Mouse (Mus musculus): ENCODE results near the gene Nsf. TPM values are rescaled to one million over a fixed set of nuclear protein-coding genes. Genes with fewer than 3 reads are reported as not detected.

Gene Nsf
- polyA plus RNA-seq, 1 experiment from 2014 or later = 45.8 TPM

- 51% methylated on average over 5 of the region's 5 CpGs for WGBS
- Histone ChIP-seq H3K4me1 (ENCODE audit: control insufficient read depth, insufficient read depth, low read length) (no peaks in the 10 kb centered on the region), H3K27ac (ENCODE audit: low read length) (no peak overlapping the region), H3K4me3 (ENCODE audit: low read length) (no peak overlapping the region), H3K9ac (ENCODE audit: low read depth, low read length) (no peak overlapping the region), H3K9me3 (ENCODE audit: control insufficient read depth, low read length) (no peaks in the 10 kb centered on the region), H3K4me2 (ENCODE audit: low read depth, low read length) (no peak overlapping the region), H3K36me3 (ENCODE audit: control insufficient read depth, insufficient read depth, low read length) (no peaks in the 10 kb centered on the region), H3K27me3 (replicated peaks; ENCODE audit: control insufficient read depth, insufficient read depth, low read length) (peaks cover 9% of the 10 kb centered on the region)
- no peak for ATAC-seq
Measured at GRCm38 (mm10) chr11:103789951-103790350, 163.9 kb downstream of the Nsf start.

GRCm38 (mm10) chr11:103780152-103780551 is 173.7 kb downstream of the Nsf start:
- no peak for ATAC-seq
- WGBS = 35% methylated on average over 9 of the region's 9 CpGs

GRCm38 (mm10) chr11:103774228-103774530 is 179.7 kb downstream of the Nsf start:
- no peak overlapping the region for H3K9ac ChIP-seq (ENCODE audit: low read depth, low read length)
- no peaks in the 10 kb centered on the region for H3K9me3 ChIP-seq (ENCODE audit: control insufficient read depth, low read length)
- no peaks in the 10 kb centered on the region for H3K36me3 ChIP-seq (ENCODE audit: control insufficient read depth, insufficient read depth, low read length)
- peaks cover 64% of the 10 kb centered on the region for H3K27me3 ChIP-seq (replicated peaks; ENCODE audit: control insufficient read depth, insufficient read depth, low read length)
- H3K27ac ChIP-seq (ENCODE audit: low read length) = no peak overlapping the region
- no peak for ATAC-seq
- under 1% methylated on average over 19 of the region's 19 CpGs for WGBS
- peak overlapping the region; percentile 55 for H3K4me2 ChIP-seq (ENCODE audit: low read depth, low read length)
- H3K4me1 ChIP-seq (ENCODE audit: control insufficient read depth, insufficient read depth, low read length) = peaks cover 8% of the 10 kb centered on the region; the same call in 1 of the 2 replicates
- H3K4me3 ChIP-seq (ENCODE audit: low read length) = peak overlapping the region; percentile 41

More at GRCm38 (mm10) chr11:103780152-103780551, 173.7 kb downstream of the Nsf start:
- Histone ChIP-seq H3K9ac (ENCODE audit: low read depth, low read length) (no peak overlapping the region), H3K27ac (ENCODE audit: low read length) (no peak overlapping the region), H3K9me3 (ENCODE audit: control insufficient read depth, low read length) (no peaks in the 10 kb centered on the region), H3K27me3 (replicated peaks; ENCODE audit: control insufficient read depth, insufficient read depth, low read length) (peaks cover 24% of the 10 kb centered on the region), H3K4me1 (ENCODE audit: control insufficient read depth, insufficient read depth, low read length) (0 out of 2 replicates have a peak, but pooled peaks cover 3% of the 10 kb centered on the region), H3K4me2 (ENCODE audit: low read depth, low read length) (no peak overlapping the region), H3K36me3 (ENCODE audit: control insufficient read depth, insufficient read depth, low read length) (no peaks in the 10 kb centered on the region), H3K4me3 (ENCODE audit: low read length) (no peak overlapping the region)

GRCm38 (mm10) chr11:103773387-103774227 is 180.2 kb downstream of the Nsf start, which contains the start of gene Wnt3:
Gene Wnt3 (plus strand): TSS chr11:103774150.
- no peak for ATAC-seq
- Histone ChIP-seq H3K36me3 (ENCODE audit: control insufficient read depth, insufficient read depth, low read length) (no peaks in the 10 kb centered on the region), H3K4me3 (ENCODE audit: low read length) (peak within 1 kb of the TSS; percentile 41), H3K4me2 (ENCODE audit: low read depth, low read length) (peak within 1 kb of the TSS; percentile 55), H3K9ac (ENCODE audit: low read depth, low read length) (0 out of 2 replicates have a peak within 1 kb of the TSS, but pooled peaks have one; percentile 14), H3K4me1 (ENCODE audit: control insufficient read depth, insufficient read depth, low read length) (peaks cover 8% of the 10 kb centered on the region; the same call in 1 of the 2 replicates), H3K9me3 (ENCODE audit: control insufficient read depth, low read length) (no peaks in the 10 kb centered on the region), H3K27me3 (replicated peaks; ENCODE audit: control insufficient read depth, insufficient read depth, low read length) (peaks cover 64% of the 10 kb centered on the region), H3K27ac (ENCODE audit: low read length) (no peak within 1 kb of the TSS)
- WGBS = under 1% methylated on average over 60 of the region's 60 CpGs

- no peak for ATAC-seq
- Histone ChIP-seq H3K4me1 (ENCODE audit: control insufficient read depth, insufficient read depth, low read length) (peaks cover 8% of the 10 kb centered on the region; the same call in 1 of the 2 replicates), H3K27me3 (replicated peaks; ENCODE audit: control insufficient read depth, insufficient read depth, low read length) (peaks cover 64% of the 10 kb centered on the region), H3K4me2 (ENCODE audit: low read depth, low read length) (peak overlapping the region; percentile 55), H3K9ac (ENCODE audit: low read depth, low read length) (0 out of 2 replicates have a peak overlapping the region, but pooled peaks have one; percentile 14), H3K4me3 (ENCODE audit: low read length) (peak overlapping the region; percentile 41), H3K9me3 (ENCODE audit: control insufficient read depth, low read length) (no peaks in the 10 kb centered on the region), H3K36me3 (ENCODE audit: control insufficient read depth, insufficient read depth, low read length) (no peaks in the 10 kb centered on the region), H3K27ac (ENCODE audit: low read length) (no peak overlapping the region)
- under 1% methylated on average over 23 of the region's 23 CpGs for whole genome bisulfite sequencing
Measured at GRCm38 (mm10) chr11:103772505-103773386, 181.1 kb downstream of the Nsf start.

Other genes with a start within 250 kb of the Nsf start
- gene Wnt9b, start 204.2 kb downstream of the Nsf start, polyA plus RNA-seq (2015; fragmentation: Nextera tagmentation; extraction: Ambion mirVana) = 0.05 and 0.06 TPM in 2 replicates
- gene Wnt3, start 179.9 kb downstream of the Nsf start, polyA plus RNA-seq (2015; fragmentation: Nextera tagmentation; extraction: Ambion mirVana) = 0.39 and 0.51 TPM in 2 replicates
- gene Arf2, start 12.7 kb upstream of the Nsf start, polyA plus RNA-seq (2015; fragmentation: Nextera tagmentation; extraction: Ambion mirVana) = 39.7 and 41.5 TPM in 2 replicates
- gene Crhr1, start 178.8 kb upstream of the Nsf start, polyA plus RNA-seq (2015; fragmentation: Nextera tagmentation; extraction: Ambion mirVana) = 0.12 TPM in 1 of 2 replicates, not detected in the other
- not detected in 2 replicates for gene Sppl2c, start 232.3 kb upstream of the Nsf start, polyA plus RNA-seq (2015; fragmentation: Nextera tagmentation; extraction: Ambion mirVana)